Mouse (Mus musculus): ENCODE results near the gene Fsd2. TPM values are rescaled to one million over a fixed set of nuclear protein-coding genes. Genes with fewer than 3 reads are reported as not detected.

The Fsd2 gene
- polyA plus RNA-seq, 1 experiment from 2014 or later, result 52.6 TPM

DNA sequence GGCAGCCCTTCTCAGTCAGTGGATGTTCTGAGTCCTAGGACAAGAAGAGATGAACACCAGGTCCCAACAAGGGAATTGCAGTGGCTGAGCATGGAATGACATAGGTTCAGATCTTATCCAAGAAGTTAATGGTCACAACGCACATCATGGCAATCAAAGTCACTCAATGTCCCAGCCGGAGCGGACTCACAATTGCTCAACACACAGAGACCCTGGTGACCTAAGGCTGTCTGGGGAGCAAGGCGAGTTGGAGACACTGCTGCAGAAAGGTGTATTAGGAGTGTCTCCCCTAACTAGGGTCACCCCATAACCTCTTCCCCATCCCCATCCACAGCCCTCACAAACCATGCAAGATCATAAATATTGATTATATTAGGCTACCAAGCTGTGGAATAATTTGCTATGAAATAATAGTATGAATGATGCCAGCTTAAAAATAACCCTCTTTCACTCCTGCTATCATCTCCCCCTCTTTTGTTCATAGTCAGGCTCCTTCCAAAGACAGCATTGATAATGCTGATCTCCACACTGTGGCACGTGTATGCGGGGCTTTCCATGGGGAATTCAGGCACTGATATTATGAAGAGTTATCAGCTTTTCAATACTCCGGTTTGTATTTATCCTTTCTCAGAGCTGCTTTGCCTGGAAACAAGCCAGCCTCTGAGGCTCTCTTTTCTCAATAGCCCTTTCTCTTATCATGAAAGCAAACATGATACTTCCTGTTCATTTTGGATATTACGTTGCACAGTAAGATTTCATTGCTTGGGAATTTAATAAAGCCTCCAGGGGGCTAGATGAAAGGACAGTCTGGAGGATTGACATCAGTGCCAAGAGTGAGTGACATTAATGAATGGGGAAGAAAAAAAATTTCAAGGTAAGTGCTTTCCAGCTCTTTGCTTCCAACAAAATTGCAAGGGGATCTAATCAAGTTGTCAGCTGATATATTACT lies 6.4 kb downstream of the Fsd2 start:
- Histone ChIP-seq H3K27me3 (replicated peaks) (no peaks in the 10 kb centered on the region), H3K4me1 (peaks cover 58% of the 10 kb centered on the region), H3K4me3 (no peak overlapping the region), H3K9ac (peak overlapping the region; percentile 40; the same call in 1 of the 2 replicates), H3K36me3 (peaks cover 27% of the 10 kb centered on the region), H3K27ac (replicated peaks) (no peak overlapping the region; the same call in 1 of the 2 replicates), H3K4me2 (0 out of 2 replicates have a peak overlapping the region, but pooled peaks have one; percentile 2), H3K9me3 (no peaks in the 10 kb centered on the region)
- no peak for ATAC-seq (ENCODE audit: extremely low read depth, insufficient number of reproducible peaks, low FRiP score, low TSS enrichment)
- WGBS, result 50% methylated on average over 8 of the region's 8 CpGs

DNA sequence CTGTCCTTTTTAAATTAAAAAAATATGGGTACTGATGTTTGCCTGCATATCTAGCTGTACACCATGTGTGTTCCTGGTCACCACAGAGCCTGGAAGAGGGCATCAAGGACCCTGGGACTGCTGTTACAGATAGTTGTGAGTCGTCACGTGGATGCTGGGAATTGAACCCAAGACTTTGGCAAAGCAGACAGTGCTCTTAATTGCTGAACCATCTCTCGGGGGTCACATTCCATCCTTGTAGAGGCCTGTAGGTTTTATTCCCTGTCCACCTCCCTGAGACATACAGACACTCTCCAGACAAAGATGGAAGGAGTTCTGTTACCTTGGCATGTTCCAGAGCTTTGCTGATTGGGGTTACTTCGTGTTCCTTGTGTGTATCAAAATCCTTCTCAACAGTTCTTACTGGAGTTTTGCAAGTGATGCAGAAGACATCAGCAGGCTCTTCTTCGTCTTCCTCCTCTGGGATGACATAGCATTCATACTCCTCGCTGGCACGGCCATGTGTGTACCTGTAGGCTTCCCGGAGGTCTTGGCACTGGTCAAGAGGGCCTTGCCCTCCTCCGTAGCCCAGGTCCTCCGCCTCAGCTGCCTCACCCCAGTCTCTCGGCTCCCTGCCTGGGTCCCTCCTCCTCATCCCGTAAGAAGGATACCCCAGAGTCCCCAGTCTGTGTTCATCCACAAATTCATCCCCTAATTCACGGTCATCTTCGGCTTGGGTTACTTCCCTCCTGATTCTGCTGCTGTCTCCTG lies 7.3 kb downstream of the Fsd2 start:
- no peak for ATAC-seq (ENCODE audit: extremely low read depth, insufficient number of reproducible peaks, low FRiP score, low TSS enrichment)
- Histone ChIP-seq H3K4me2 (no peak overlapping the region), H3K27ac (replicated peaks) (no peak overlapping the region), H3K9me3 (no peaks in the 10 kb centered on the region), H3K4me1 (peaks cover 48% of the 10 kb centered on the region), H3K27me3 (replicated peaks) (no peaks in the 10 kb centered on the region), H3K9ac (no peak overlapping the region), H3K4me3 (no peak overlapping the region), H3K36me3 (peaks cover 27% of the 10 kb centered on the region)
- 75% methylated on average over 14 of the region's 14 CpGs for WGBS

DNA sequence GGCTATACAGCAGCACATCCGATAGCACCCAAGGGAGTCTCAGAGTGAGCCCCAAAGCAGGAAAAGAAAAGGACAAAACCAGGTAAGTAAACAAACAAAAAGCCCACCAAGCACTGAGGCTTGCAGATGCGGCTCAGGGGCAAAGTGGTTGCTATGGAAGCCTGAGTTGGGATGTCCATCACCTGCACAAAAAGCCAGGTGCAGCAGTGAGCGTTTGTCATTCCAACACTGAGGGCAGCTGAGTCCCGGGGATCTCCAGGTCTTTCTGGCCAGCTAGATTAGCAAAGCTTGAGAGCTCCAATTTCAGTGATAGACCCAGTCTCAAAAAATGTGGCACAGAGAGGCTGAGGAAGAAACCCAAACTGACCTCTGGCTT lies 8.8 kb downstream of the Fsd2 start:
- Histone ChIP-seq H3K9ac (no peak overlapping the region), H3K9me3 (no peaks in the 10 kb centered on the region), H3K4me2 (no peak overlapping the region), H3K4me3 (no peak overlapping the region), H3K27me3 (replicated peaks) (no peaks in the 10 kb centered on the region), H3K27ac (replicated peaks) (no peak overlapping the region), H3K4me1 (peaks cover 41% of the 10 kb centered on the region), H3K36me3 (peaks cover 38% of the 10 kb centered on the region)
- ATAC-seq (ENCODE audit: extremely low read depth, insufficient number of reproducible peaks, low FRiP score, low TSS enrichment), result no peak
- WGBS, result 62% methylated on average over 4 of the region's 4 CpGs

- no peak for ATAC-seq (ENCODE audit: extremely low read depth, insufficient number of reproducible peaks, low FRiP score, low TSS enrichment)
- H3K36me3 ChIP-seq, result peaks cover 44% of the 10 kb centered on the region
- no peaks in the 10 kb centered on the region for H3K27me3 ChIP-seq (replicated peaks)
Observed at GRCm38 (mm10) chr7:81557252-81557984, 9.3 kb downstream of the Fsd2 start.

DNA sequence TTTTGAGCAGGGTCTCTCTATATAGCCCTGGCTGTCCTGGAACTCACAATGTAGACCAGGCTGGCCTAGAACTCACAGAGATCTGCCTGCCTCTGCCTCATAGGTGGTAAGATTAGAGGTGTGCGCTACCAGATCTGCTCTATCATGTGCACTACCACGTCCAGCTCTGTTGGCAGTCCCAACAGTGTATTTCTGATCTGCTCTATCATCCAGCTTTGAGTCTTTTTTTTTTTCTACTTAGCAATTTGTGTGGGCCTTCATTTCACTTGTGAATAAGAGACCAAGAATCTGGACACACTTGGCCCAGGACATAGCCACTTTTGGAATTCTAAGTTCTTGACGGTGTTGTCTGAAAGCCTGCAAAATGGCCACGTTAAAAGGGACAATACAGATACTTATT lies 9.9 kb downstream of the Fsd2 start:
- no peaks in the 10 kb centered on the region for H3K27me3 ChIP-seq (replicated peaks)
- 70% methylated on average over 4 of the region's 4 CpGs for WGBS
- no peak overlapping the region for H3K4me2 ChIP-seq
- no peaks in the 10 kb centered on the region for H3K9me3 ChIP-seq
- no peak overlapping the region for H3K4me3 ChIP-seq
- H3K36me3 ChIP-seq, result peaks cover 50% of the 10 kb centered on the region
- peaks cover 35% of the 10 kb centered on the region for H3K4me1 ChIP-seq
- no peak overlapping the region for H3K9ac ChIP-seq
- peak overlapping the region; percentile 62 for H3K27ac ChIP-seq (replicated peaks)
- no peak for ATAC-seq (ENCODE audit: extremely low read depth, insufficient number of reproducible peaks, low FRiP score, low TSS enrichment)

More at GRCm38 (mm10) chr7:81557252-81557984, 9.3 kb downstream of the Fsd2 start:
- Histone ChIP-seq H3K4me2 (no peak overlapping the region), H3K4me1 (peaks cover 35% of the 10 kb centered on the region), H3K4me3 (no peak overlapping the region), H3K9me3 (no peaks in the 10 kb centered on the region), H3K27ac (replicated peaks) (peak overlapping the region; percentile 62; the same call in 1 of the 2 replicates), H3K9ac (no peak overlapping the region)
- 57% methylated on average over 7 of the region's 7 CpGs for WGBS

DNA sequence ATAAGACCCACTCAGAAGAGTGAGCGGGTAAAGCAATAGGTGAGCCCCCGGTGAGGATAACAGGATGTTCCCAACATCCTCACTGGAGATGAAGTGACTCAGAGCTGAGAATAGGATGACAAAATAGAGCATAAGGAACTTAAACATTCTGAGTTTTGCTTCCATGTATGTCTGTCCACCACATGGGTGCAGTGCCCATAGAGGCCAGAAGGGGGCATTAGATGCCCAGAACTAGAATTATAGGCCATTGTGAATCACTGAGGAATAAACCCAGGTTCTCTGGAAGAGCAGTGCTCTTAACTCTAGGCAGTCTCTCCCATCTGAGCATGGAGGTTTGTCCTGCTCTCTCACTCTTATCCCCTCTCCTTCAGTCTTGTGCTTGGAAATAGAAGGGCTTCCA lies 12.4 kb downstream of the Fsd2 start:
- no peak overlapping the region for H3K4me3 ChIP-seq
- no peak overlapping the region for H3K27ac ChIP-seq (replicated peaks)
- H3K4me1 ChIP-seq, result peaks cover 15% of the 10 kb centered on the region; the same call in 1 of the 2 replicates
- WGBS, result 68% methylated on average over 2 of the region's 2 CpGs
- no peaks in the 10 kb centered on the region for H3K27me3 ChIP-seq (replicated peaks)
- no peak overlapping the region for H3K9ac ChIP-seq
- H3K9me3 ChIP-seq, result no peaks in the 10 kb centered on the region
- peaks cover 62% of the 10 kb centered on the region for H3K36me3 ChIP-seq
- no peak overlapping the region for H3K4me2 ChIP-seq
- ATAC-seq (ENCODE audit: extremely low read depth, insufficient number of reproducible peaks, low FRiP score, low TSS enrichment), result no peak

DNA sequence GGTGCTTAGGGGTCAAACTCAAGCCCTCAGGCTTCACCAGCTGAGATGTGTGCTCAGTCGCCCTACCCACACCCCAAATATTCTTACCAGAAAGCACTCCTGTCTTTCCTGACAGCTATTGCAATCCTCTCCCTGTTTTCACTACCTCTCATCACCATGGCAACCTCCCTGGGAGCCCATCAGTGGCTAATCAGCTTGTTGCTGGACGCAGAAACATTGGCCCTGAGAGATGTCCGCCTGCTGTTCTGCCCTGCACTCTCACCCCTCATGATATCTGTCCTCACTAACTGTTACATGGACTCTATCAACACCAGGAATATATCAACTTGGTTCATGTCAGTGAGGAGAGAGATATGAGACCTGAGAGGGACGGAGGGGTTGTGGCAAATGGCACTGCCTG lies 13.2 kb downstream of the Fsd2 start:
- H3K4me1 ChIP-seq, result peaks cover 15% of the 10 kb centered on the region; the same call in 1 of the 2 replicates
- no peak overlapping the region for H3K9ac ChIP-seq
- WGBS, result 34% methylated on average over 4 of the region's 4 CpGs
- ATAC-seq (ENCODE audit: extremely low read depth, insufficient number of reproducible peaks, low FRiP score, low TSS enrichment), result no peak
- no peak overlapping the region for H3K27ac ChIP-seq (replicated peaks)
- H3K4me2 ChIP-seq, result no peak overlapping the region
- H3K36me3 ChIP-seq, result peaks cover 63% of the 10 kb centered on the region
- H3K4me3 ChIP-seq, result no peak overlapping the region
- H3K9me3 ChIP-seq, result no peaks in the 10 kb centered on the region
- no peaks in the 10 kb centered on the region for H3K27me3 ChIP-seq (replicated peaks)

DNA sequence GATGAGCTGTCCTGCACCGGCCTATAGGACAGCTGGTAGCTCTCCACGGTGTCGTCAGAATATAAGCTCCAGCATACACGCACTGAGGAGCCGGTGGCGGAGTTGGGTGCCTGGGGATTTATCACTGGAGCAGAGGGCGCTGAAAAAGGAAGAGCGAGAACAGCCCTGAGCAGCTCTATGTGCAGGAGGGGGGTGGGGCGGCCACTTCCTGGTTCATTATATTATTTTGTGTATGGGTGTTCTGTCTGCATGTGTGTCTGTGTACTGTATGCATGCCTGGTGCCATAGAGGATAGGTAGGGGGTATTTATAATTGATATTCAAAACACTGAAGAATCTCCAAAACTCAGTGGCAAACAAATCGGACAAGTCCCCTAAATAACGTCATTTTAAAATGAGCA lies 17.9 kb downstream of the Fsd2 start:
- H3K4me1 ChIP-seq, result peaks cover 3% of the 10 kb centered on the region; the same call in 1 of the 2 replicates
- no peak overlapping the region for H3K27ac ChIP-seq (replicated peaks)
- H3K9ac ChIP-seq, result no peak overlapping the region
- WGBS, result 64% methylated on average over 11 of the region's 11 CpGs
- H3K9me3 ChIP-seq, result no peaks in the 10 kb centered on the region
- ATAC-seq (ENCODE audit: extremely low read depth, insufficient number of reproducible peaks, low FRiP score, low TSS enrichment), result no peak
- H3K36me3 ChIP-seq, result peaks cover 90% of the 10 kb centered on the region
- H3K27me3 ChIP-seq (replicated peaks), result no peaks in the 10 kb centered on the region
- H3K4me3 ChIP-seq, result no peak overlapping the region
- H3K4me2 ChIP-seq, result no peak overlapping the region

DNA sequence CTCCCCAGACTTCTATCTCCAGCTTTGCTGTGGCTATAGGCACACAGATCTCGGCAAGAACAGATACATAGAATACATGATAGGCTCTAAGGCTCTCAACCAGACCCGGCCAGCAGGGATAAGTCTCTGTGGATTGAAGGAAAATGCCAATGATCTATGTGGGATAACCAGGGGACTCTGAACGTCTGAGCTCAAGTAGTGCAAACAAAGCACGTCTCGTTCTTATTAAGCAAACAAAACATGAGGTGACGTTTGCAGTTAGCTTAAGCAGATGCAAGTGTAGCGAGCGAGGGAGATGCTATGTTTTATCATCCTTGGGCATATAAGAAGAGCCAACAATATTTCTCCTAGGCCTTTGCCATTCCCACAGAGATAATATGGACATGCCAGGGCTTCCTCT lies 23.8 kb downstream of the Fsd2 start:
- no peak overlapping the region for H3K4me2 ChIP-seq
- H3K9me3 ChIP-seq, result no peaks in the 10 kb centered on the region
- no peaks in the 10 kb centered on the region for H3K27me3 ChIP-seq (replicated peaks)
- H3K4me3 ChIP-seq, result no peak overlapping the region
- H3K4me1 ChIP-seq, result no peaks in the 10 kb centered on the region
- peaks cover 93% of the 10 kb centered on the region for H3K36me3 ChIP-seq
- H3K27ac ChIP-seq (replicated peaks), result no peak overlapping the region
- H3K9ac ChIP-seq, result no peak overlapping the region
- no peak for ATAC-seq (ENCODE audit: extremely low read depth, insufficient number of reproducible peaks, low FRiP score, low TSS enrichment)
- WGBS, result 77% methylated on average over 8 of the region's 8 CpGs

- Histone ChIP-seq H3K27ac (replicated peaks) (no peak overlapping the region), H3K4me2 (no peak overlapping the region), H3K27me3 (replicated peaks) (no peaks in the 10 kb centered on the region), H3K9ac (no peak overlapping the region), H3K4me1 (no peaks in the 10 kb centered on the region), H3K9me3 (no peaks in the 10 kb centered on the region), H3K4me3 (no peak overlapping the region), H3K36me3 (peaks cover 92% of the 10 kb centered on the region)
- WGBS, result 85% methylated on average over 7 of the region's 7 CpGs
- no peak for ATAC-seq (ENCODE audit: extremely low read depth, insufficient number of reproducible peaks, low FRiP score, low TSS enrichment)
Observed at GRCm38 (mm10) chr7:81541924-81542524, 24.7 kb downstream of the Fsd2 start.

DNA sequence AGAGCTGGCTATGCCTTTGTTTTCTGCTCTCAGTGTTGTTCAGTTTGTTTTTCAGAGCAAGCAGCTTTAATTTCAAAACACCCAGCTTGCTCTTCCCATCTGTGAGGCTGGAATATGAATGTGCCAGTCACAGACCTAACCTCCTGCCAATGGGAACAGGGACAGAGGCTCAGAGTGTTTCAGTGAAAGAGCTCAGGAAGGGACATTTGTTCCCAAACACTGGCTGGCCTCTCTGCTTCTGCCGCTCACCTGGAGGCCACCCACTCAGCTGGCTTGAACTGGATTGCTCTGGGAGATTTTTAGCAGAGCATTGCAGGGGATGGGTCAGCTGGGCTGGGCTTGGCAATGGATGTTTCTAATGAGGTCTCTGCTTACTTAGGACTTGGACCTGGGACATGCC lies 25.7 kb downstream of the Fsd2 start:
- Histone ChIP-seq H3K4me3 (no peak overlapping the region), H3K27ac (replicated peaks) (no peak overlapping the region), H3K9me3 (no peaks in the 10 kb centered on the region), H3K36me3 (peaks cover 93% of the 10 kb centered on the region), H3K4me1 (no peaks in the 10 kb centered on the region), H3K27me3 (replicated peaks) (no peaks in the 10 kb centered on the region), H3K9ac (no peak overlapping the region), H3K4me2 (no peak overlapping the region)
- 57% methylated on average over 1 of the region's 1 CpGs for WGBS
- ATAC-seq (ENCODE audit: extremely low read depth, insufficient number of reproducible peaks, low FRiP score, low TSS enrichment), result no peak

Data from heart, embryonic 13.5 days (tissue).